Mouse (Mus musculus): ENCODE data around the gene Slc35c1. TPM values are rescaled to one million over a fixed set of nuclear protein-coding genes. Genes with fewer than 3 reads are reported as not detected.
A peak's percentile ranks its signal among the peaks of the same experiment; 100 is the strongest.

The Slc35c1 gene
- total and polyA plus RNA-seq, 3 experiments: 14.3 to 98.4 (median 23.2) TPM

DNA sequence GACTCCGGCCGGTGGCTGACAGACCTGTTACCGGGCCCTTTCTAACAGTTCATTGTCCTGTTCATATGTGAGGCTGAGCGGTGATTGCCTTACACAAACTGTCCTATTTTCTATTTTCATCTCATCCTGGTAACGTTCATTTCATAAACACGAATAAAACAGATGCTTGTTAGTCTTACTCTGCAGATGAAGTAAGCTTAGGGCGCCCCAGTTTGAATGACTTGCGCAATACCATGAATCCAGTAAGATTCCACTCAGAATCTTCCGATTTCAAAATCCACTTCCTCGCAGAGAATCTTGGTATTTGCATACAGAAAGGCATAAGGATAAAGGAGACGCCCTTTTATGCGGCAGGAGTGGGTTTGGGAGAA is 26.0 kb downstream of the Slc35c1 start:
- DNase-seq: no peak

DNA sequence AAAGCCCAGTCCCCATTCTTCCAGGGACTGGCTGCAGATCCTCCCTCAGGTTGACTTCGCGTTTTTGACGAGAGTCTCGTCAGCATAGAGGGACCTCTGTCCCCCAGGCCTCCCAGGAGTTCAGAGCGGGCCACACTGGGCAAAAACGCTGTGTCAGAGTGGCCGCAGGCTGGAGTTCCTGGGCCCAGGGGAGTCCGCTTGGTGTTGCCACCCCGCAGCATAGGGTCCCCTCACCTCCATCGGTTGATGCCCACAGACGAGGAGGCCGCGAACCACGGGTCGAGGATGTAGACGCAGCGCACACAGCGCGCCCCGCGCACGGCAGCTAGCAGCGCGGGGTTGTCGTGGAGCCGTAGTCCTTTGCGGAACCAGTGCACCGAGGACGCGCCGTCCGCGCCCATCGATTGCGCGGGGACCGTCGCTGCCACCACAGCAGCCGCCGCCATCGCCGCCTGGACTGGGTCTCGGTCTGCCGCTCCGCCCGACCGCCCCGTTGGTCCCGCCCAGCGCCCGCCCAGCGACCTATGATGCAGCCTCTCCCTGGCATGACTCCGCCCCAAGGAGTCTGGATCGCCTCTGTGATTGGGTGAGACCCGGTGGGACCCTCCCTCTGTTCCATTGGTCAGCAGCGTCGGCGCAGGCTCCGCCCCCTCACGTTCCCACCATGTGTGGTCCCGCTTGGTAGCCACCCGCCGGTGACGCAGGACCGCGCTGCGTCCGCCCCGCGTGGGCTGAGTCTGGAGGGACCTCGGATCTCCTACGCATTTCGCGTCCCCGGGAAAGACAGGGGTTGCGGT is 26.6 kb downstream of the Slc35c1 start, which contains the start of gene Cry2:
TSS of gene Cry2 (minus strand) at position 466 of the 797 bp plus-strand sequence.
- DNase-seq: peak; percentile 99

DNA sequence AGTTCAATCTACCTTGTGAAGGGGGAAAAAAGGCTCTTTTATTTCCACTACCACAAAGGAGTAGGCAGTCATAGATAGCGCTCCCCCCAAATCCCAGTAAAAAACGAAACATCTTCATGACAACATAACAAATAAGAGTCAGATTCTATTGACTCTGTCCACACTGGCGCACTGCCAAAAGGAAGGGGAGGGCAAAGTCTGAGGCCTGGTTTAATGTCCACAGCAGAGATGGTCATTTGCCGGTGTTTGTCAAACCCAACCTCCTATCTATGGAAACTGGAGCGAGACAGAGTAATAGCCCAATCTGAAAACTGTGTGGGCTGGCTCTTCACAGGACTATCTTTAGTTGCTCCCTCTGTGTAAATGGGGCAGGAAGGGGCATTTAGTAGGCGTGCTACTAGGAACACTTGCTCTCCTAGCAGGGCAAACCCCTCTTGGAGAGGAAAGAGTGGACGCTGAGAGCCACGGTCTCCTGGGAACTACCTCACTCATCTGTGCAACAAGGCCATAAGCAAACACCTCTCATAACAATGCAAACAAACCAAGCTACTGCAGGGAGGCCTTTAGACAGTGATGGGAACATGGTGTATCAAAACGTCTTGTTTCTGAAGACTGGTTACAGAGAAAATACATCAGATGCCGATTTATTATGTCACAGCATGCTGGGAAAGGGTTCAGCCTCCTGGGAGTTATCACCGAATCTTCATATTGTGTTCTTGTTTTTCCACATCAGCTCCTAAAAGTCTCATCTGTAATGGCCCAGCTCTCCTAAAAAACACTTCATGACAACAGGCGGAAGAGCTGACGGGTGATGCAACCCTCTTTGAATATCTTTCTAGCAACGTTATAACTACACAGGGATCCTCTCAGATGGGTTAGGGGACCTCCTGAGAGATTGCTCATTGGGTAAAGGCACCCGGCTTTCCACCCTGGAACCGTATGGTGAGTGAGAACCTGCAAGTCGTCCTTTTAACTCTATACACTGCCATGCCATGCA is 27.7 kb downstream of the Slc35c1 start:
- DNase-seq: peak; percentile 62

DNA sequence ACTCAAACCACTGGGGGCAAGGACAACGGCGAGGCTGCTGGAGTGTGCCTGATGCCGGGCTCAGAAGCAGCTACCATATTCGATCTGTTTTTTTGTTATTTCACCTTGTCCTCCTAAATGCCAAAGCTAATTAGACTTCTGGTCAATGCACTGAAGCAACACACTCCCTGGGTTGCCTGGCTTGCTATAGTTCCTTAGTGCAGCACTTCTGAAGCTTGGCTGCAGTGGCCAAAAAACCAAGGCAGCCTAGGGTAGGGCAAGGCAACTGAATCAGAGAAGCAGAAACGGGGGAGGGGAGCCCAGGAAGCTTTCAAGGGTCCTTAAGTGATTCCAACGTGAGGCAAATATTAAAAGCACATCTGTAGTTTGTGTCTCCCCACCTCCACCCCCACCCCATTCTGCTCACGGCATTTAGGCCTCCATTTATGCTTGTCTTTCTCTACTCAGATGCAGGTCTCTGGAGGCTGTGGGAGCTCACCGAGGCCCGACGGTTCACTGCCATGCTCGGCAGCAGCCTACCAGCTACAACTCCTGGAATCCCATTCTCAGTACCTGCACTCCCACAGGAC is 28.6 kb downstream of the Slc35c1 start:
- DNase-seq: no peak

DNA sequence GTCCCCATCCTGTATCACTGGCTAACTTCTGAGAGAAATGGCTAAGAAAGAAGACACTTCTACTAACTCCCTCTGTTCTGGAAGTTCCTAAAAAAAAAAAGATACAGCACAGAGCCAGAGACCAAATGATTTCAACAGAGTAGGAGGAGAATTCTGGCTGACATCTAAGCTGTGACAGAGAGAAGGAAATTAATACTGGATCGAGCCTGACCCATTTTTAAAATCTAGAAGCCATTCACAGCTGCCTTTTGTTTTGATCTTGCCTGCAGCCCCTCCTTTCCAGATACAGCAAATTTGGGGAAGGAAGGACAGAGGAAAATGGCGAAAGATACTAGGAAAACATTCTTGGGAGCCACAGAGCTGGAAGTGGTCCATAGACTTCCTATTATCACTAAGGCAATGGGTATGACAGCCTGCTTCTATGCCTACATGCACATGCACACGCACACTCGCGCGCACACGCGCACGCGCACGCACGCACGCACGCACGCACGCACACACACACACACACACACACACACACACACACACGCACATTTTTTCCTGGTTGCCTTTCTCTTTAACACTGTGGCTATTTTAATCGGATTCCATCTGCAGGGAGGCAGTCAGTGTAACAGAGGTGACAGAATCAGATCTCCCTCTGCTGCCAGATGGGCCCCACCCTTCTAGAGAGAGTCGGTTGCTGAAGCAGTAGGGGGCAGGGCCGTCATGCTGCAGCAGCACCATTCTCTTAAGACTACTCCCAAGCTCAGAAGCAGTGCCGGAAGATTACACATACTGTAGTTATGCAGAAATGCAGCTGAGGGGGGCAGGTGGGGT is 29.4 kb downstream of the Slc35c1 start:
- peak; percentile 63 for DNase-seq

DNA sequence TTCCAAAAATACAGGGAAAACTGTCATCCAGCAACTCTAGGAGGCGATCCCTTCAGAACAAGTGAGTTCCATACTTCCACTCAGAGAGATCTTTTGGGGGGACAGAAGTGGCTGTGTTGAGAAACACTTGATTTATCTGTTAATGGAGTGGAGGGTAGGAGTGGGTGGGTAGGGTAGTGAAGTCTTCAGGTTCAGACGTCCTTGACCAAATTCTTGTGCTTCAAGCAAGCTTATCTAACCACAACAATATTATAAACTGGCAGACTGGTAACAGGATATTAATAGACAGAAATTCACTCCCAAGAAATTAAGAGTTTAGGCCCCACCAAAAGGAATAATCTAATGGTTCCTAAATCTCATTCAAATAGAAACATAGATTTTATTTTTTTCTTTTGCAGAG is 30.2 kb downstream of the Slc35c1 start:
- DNase-seq: no peak

DNA sequence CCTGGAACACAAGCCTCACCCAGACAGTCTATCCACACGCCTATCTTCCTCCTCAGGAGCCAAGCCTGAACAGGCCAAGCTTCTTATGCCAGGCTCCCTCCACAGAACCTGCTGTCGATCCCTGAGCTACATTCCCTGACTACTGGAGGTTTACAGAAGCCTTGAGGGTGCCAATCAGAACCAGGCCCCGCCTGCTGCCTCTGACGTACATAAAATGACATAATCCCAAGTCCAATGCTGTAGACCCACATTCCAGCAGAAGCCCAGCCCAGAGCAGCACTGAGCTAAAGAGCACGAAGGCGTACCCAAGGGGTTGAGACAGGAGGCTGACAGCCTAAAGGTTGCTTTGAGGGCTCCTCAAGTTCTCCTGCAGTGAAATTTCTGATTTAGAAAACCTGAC is 32.5 kb downstream of the Slc35c1 start:
- peak; percentile 89 for DNase-seq

DNA sequence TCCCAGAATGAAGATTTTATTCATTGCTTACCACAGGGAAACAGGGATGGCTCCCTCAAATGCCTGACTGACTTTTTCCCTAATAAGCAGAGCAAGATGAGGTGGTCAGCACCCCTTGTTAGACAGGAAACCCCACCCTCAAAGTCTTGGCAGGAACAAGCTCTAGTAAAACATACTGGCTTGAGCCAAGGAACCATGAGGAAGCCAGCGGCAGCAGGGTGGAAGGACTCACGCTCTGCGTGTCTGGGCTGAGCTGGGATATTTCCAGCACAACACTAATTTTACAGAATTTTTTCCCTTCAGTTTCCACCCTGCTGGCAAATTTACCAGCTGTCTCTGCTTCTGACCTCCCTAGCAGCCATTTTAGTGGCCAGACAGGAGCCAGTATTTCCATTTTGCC is 33.9 kb downstream of the Slc35c1 start:
- no peak for DNase-seq

DNA sequence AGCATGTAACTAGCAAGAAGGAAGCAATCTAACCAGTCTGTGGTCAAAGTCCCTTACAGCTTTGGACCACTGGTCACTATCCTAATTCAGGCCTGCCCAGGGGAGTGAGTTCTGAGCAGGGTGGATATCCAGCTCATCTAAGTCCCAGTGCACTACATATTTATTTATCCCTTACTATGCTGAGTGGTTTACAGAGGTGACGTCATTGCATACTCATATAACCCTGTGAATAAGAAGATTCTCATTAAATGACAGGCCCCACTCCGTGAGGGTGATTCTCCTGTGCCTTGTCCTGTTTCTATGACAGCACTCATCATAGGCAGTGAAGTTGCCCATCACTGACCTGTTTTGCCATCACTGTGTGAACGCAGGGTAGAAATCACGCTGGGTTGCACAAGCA is 35.0 kb downstream of the Slc35c1 start:
- DNase-seq: peak; percentile 10

DNA sequence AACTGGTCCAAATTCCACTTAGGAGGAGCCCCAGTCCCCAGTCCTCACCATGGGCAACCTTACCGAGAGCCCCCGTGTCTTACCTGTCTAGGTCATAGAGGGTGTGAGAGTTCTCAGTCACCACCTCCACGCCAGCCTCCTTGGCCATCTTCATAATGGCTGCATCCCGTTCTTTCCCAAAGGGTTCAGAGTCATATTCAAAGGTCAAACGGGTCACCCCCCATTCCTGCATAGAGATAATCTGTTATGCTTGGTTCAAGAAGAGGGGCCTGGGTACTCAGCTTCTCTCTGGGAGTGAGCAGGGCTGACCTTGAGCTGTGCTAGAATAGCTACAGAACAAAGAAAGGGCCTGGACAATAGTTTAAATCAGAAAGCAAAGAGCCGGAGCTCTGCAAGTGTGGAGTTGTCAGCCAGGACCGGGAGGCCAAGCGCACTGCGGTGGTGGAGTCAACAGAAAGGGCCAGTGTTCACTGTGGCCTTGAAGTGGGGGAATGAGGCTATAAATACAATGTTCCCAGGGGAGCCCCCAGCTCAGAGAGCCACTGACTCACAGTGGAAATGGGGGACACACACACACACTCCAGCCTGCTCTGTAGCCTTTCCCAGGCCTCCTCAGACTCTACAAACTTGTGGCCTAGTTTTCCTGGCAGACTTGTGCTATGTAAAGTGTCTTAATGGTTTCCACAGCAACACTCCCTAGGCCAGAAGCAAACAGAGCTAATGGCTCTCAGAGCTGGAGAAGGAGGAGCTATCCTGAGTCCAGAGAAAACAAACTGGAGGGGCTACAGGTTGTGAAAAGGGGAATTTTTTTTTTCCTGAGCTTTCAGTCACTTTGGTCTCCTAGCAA is 35.7 kb downstream of the Slc35c1 start:
- DNase-seq: peak; percentile 82

DNA sequence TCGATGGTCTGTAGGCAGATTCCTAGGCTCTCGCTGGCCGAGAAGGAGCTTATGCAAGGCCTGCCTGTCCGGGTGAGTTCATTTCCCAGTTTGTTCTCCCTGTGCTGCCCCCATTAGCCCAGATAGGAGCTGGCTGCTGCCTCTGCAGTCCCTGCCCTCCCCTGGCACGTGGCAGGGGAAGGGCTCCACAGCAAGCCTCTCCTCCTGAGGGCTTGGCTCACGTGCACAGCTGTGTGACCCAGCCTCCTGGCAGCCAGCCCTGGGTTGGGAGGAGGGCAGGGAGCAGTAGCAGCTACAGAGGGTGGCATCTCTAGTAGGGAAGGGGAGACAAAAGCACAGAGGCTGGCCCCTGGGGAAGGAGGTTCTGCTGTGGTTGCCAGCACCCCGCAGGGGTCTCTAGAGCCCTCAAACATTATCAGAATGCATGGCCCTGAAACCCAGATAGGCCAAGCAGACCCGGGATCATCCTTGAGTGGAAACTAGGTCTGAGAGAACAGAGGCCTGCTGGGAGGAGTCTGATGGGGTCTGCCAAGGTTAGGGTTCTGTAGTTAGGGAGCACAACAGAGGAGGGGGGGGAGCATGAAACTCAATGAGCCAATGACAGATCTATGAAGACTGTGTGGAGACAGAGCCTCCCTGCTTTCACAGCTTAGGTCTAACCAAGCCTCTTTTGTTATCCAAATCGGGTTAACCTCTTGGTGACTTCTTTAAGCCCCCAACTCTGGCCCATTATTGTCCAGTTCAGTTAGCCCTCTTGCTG is 36.5 kb downstream of the Slc35c1 start:
- DNase-seq: peak; percentile 99

DNA sequence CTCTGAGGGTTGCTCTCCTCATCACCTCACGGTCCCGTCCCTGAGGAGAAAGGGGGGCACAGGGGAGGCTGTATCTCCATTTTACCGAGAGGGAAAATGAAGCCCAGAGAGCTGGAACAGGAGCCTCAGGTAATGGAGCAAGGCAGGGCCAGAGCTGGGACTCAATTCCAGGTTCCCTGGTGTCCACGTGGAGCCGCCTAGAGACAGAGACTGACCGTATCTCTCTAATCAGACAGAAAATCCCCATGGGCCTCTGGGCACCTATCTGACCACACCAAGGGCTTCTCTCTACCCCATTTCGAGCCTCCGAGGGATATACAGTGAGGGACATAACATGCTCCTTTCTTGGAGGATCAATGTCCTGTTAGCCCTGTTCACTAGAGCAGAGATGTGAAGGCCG is 37.2 kb downstream of the Slc35c1 start:
- DNase-seq: peak; percentile 10

DNA sequence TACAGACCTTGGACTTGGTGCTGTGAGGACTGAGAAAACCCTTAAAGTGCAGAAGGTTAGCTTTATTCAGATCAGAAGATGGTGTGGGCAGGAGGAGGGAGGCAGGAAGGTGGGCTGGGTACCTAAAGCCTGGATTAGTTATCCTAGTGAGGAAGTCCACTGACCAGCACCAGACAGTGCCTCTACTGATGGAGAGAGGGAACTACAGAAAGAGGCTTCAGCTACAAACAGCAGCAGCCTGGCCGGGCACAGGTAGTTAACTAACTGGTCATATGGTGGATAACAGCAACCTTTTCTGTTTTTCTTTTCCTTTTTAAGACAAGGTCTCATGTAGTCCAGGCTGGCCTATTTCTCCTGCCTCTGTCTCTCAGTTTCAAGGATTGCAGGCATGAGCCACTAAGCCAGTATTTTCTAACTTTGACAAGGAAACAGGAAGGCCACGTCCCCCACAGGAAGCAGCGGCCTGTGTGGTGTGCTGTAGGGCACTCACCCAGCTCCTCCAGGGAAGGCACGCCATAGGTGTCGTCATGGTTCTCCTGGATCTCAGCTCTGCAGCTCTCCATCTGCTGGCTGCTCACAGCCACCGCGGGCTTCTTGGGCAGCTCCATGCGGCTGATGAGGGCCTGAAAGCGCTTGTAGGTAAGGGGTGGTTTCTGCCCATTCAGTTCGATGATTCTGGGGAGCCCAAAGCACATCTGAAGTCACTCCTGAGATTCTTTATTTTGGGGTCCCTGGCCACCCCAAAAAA is 37.8 kb downstream of the Slc35c1 start:
- DNase-seq: peak; percentile 23

DNA sequence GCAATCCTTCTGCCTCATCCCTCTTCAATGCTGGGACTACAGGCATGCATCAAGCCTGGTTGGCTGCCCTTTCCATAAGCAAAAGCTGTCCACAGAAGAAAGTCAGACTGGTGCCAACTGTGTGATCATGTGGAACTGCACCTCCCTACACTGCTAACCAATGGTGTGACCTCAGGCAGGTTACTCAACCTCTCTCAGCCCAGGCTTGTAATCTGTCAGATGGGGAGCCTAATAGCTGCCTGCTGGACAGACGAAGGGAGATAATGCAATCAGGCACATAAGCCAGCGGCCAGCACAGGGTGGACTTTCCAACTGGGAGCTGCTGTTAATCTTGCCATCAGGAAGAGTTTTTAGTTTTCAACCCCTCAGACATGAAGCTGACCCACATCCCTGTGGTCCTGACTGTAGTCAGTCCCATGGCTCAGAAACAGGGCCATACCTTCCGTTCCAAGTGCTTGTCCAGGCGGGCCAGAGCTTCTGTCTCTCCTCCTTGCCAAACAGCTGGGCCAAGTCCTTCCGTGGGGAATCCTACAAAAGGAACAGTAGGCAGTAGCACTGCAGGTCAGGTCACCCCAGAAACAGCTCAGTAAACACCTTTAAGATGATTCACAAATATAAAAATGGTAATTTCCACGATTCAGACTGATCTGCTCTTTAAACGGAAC is 38.5 kb downstream of the Slc35c1 start:
- peak; percentile 72 for DNase-seq

DNA sequence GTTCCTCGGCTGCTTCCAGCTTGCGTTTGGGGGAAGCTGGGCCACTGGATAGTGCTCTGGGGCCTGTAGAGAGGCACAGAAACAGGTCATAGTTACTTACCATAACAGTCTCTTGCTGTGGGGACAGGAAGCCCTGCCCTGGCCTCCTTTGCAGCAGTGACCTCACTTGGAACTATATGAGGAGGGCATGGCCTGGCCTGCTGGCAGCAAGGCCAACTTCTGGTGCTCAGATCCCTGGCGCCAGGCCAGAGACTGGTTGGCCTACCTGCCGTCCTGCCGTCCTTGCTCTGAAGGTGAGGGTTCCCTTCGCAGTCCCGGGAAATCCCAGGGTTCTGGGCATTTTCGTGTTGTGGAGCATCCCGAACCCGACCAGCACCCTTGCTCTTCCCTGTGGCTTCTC is 48.6 kb downstream of the Slc35c1 start:
- peak; percentile 32 for DNase-seq

DNA sequence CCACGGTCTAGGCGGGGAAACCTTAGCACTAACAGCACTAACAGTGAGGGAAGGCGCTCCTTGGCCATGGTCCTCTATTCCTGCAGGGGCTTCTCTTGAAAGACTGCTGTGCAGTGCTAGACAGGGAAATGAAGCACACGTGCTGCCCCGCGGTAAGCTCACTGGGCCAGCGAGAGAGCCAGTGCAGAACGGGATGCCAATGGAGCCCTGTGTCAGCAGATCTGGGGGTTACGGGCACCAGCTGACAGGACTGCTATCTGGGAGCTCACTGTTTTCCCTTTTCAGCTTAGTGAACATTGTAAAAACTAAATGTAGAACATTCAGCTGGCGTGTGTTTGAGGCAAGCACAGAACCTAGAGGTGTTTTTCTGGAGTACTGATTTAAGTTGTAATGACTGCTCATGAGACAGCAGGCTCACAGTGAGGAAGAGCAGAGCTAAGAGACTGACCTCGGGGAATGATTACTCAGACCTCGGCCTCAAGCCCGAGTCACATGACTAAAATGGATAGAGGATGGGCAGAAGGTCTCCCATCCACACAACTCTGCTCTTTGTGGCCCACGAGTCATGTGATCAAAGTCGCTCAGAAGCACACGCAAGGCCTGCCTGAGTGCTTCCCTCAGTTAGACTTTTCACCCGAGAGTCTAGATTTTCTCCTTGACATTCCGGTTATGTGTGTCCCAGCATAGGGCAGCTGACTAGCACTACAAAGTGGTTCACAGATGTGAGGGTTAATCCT is 51.9 kb downstream of the Slc35c1 start:
- peak; percentile 72 for DNase-seq

DNA sequence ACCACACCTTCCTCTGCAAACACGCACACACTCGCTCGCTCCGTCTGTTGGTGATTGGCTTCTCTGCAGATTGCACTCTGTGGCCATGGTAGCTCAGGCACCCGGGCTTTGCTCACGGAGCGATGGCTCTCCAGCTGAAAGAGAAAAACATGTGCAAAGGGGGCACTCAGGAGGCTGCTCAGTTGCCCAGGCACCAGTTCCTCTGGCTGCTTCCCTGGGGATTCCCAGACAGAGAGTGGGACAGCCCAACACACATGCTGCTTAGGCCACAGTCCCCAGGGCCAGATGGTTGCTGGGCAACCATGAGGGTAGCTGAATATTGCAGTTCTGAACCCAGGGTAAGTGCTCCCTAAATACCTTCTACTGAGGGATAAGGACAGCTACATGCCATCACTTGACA is 54.7 kb downstream of the Slc35c1 start:
- DNase-seq: no peak

DNA sequence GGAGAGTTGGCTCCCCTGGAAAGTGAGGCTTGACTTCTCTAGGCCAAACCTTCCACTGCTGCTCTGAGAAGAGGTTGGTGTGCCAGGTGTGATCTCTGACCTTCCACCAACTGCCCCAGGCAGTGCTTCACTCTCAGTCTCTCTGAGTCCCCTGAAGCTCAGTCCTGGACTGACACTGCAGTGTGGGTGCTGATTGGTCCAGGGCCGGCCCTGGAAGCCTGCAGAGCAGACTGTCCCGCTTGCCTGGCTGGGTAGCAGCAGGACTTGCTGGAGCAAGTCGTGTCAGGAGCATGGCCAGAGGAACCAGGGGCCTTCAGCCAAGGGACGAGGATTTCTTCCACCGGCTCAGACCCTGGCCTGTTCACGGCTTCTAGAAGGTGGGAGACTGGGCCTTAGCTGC is 55.6 kb downstream of the Slc35c1 start:
- DNase-seq: no peak
